Mouse (Mus musculus) heart, adult 2 months (tissue): ENCODE results near the gene Pvr. TPM values are rescaled to one million over a fixed set of nuclear protein-coding genes. Genes with fewer than 3 reads are reported as not detected.

Experiments used
- DNase-seq, 2 experiments: peaks; one replicate each; pipeline ENCODE4 v3.0.0; 2021
- H3K27ac ChIP-seq: fragments of 200-600 bp; 2 replicates; pipeline ENCODE4 v1.8.1; 2022
- H3K27me3 ChIP-seq: fragments of 200-500 bp; 2 replicates; pipeline ENCODE4 v1.6.1; 2012; ENCODE audit warnings: mild to moderate bottlenecking, low read length, inconsistent platforms, mixed read lengths; ENCODE audit not compliant: control insufficient read depth, insufficient read depth
- H3K36me3 ChIP-seq: fragments of 200-500 bp; 2 replicates; pipeline ENCODE4 v1.6.1; 2012; ENCODE audit warnings: low read length, inconsistent platforms; ENCODE audit not compliant: control insufficient read depth, insufficient read depth
- H3K4me1 ChIP-seq: fragments of 200-500 bp; 2 replicates; pipeline ENCODE4 v1.6.1; 2011; ENCODE audit warnings: low read length; ENCODE audit not compliant: control insufficient read depth, insufficient read depth
- H3K4me3 ChIP-seq: fragments of 200-600 bp; 2 replicates; pipeline ENCODE4 v1.8.1; 2022
- H3K79me2 ChIP-seq: fragments of 200-500 bp; replicated peaks from 2 replicates; pipeline ENCODE4 v1.6.1; 2012; ENCODE audit warnings: mild to moderate bottlenecking, inconsistent platforms, low read length, moderate library complexity, mixed read lengths; ENCODE audit not compliant: control insufficient read depth, insufficient read depth
- H3K9ac ChIP-seq: fragments of 200-500 bp; 2 replicates; pipeline ENCODE4 v1.6.1; 2012; ENCODE audit warnings: low read depth, mild to moderate bottlenecking, control low read depth, inconsistent platforms, low read length, mixed read lengths
- CTCF ChIP-seq: fragments of 200-600 bp; IDR thresholded peaks from 2 replicates; pipeline ENCODE4 v1.8.1; 2022; ENCODE audit warnings: antibody characterized with exemption, mild to moderate bottlenecking, moderate library complexity
- EP300 ChIP-seq: fragments of 200-500 bp; IDR thresholded peaks from 2 replicates; pipeline ENCODE4 v1.6.1; 2011; ENCODE audit warnings: low read depth, low read length, control low read depth; ENCODE audit not compliant: insufficient read depth
- POLR2A ChIP-seq: fragments of 200-500 bp; IDR thresholded peaks from 2 replicates; pipeline ENCODE4 v1.6.1; 2011; ENCODE audit warnings: mild to moderate bottlenecking, low read depth, low read length, control low read depth; ENCODE audit not compliant: insufficient read depth
- WGBS: fragments of 180-500 bp; shearing (Covaris S2); methylation state at CpG from one replicate; pipeline ENCODE4 v1.1.7; 2018; 5-methylcytosine and 5-hydroxymethylcytosine counted together
- intact Hi-C: fragments of 180-260 bp; cut with DNase I; formaldehyde crosslinking; loops from one replicate; pipeline ENCODE4 v1.15.1; 2025
- polyA plus RNA-seq: library from polyadenylated mRNA; depleted of rRNA; stranded (reverse); fragments of >200 nt; gene quantifications from 2 replicates; pipeline ENCODE4 v1.2.3, GENCODE M21; 2012; rRNA removed
- total RNA-seq, 2 experiments: library from RNA; stranded (reverse); gene quantifications; 2 replicates each; pipeline ENCODE4 v1.2.3; 2021

The Pvr gene
- total and polyA plus RNA-seq, 3 experiments = 18.1 to 24.5 (median 20.1) TPM

DNA sequence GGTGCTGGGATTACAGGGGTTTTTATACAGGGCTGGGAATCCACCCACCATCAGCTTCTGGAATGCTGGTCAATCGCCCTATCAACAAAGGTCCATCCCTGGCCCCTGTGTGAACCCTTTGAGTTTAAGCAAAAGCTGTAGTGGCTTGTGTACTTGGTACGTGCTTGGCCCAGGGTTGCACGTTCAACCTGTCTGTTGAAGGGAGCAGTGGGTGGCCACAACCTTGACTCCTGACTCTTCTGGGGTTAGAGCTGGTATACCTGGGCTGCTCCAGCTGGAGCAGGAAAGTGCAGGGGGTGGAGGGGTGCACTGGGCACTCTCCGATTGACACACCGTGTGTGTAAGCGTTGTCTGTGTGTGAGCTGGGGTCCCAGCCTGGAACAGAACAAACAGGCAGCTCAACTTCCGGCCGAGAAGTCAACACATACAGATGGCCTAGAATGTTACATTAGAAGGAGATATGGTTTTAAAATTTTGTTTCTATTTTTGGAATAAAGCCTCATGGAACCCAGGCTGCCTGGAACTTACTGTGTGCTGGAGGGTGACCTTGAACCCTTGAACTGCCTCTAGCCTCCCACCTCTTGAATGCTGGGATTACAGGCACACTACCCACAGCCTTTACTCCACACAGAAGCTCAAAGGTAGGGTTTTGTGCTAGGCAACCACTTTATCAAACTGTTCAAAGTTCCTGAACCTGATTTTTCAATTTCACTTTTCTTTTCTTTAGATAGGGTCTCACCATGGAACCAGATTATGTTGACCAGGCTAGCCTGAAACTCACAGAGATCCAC, 55.5 kb downstream of the Pvr start:
- TF ChIP-seq POLR2A = no peak
- TF ChIP-seq EP300 = no peak
- TF ChIP-seq CTCF = no peak
- WGBS = 65% methylated on average over 8 of the region's 8 CpGs
- DNase-seq = no peak
- no peaks in the 10 kb centered on the region for H3K27me3 ChIP-seq
- H3K36me3 ChIP-seq = no peaks in the 10 kb centered on the region
- H3K4me1 ChIP-seq = peaks cover 23% of the 10 kb centered on the region
- H3K9ac ChIP-seq = no peak overlapping the region
- no peak overlapping the region for H3K4me3 ChIP-seq
- no peaks in the 10 kb centered on the region for H3K79me2 ChIP-seq
- intact Hi-C loops = no loop called here
- H3K27ac ChIP-seq = peak overlapping the region; percentile 82

DNA sequence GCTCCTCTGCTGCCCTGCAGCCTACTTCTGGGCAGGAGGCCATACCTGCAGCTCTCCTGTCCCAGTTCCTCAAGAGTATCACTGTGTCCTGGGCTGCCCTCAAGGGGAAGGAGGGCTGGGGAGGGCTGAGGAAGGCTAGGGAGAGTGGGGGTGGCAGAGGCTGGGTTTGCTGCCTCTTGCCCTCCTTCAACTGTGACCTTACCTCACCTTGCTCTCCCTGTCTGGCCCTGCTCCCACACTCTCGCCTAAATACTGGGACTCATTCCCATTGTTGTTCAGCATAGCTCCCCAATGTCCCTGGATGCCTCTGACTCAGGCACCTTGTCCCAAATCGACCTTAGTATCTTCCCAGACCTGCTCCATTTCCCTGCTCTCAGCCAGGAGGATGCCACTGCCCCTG, 56.7 kb downstream of the Pvr start:
- intact Hi-C loops = no loop called here
- no peaks in the 10 kb centered on the region for H3K27me3 ChIP-seq
- peaks cover 23% of the 10 kb centered on the region for H3K4me1 ChIP-seq
- H3K79me2 ChIP-seq = no peaks in the 10 kb centered on the region
- H3K27ac ChIP-seq = peak overlapping the region; percentile 82
- WGBS = 5% methylated on average over 2 of the region's 2 CpGs
- peak; percentile 59 to 65 for DNase-seq
- no peak overlapping the region for H3K4me3 ChIP-seq
- no peak for TF ChIP-seq CTCF
- TF ChIP-seq EP300 = peak; percentile 76; the same call in 1 of the 2 replicates
- H3K36me3 ChIP-seq = no peaks in the 10 kb centered on the region
- no peak overlapping the region for H3K9ac ChIP-seq

DNA sequence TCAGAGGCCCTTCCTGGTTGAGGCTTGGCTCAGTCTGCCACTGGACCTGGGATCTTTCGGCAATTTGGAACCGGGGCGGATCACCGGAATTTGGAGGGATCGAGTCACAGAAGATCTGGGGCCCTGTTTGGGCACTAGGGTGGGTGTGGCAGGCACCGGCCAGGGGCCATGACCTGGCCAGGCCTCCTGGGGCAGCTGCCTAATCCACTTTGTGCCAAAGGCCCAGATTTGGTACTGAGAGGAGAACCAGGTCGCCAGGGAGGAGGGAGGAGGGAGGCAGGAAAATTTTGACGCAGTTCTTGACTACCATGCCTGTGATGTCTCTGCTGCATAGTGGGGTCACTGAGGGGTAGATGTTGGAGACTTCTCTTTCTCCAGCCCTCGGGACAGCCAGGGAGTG, 59.8 kb downstream of the Pvr start, which contains the start of gene Ceacam16:
TSS of gene Ceacam16 (minus strand) at position 101 of the 400 bp plus-strand sequence.
- Histone ChIP-seq H3K79me2 (no peaks in the 10 kb centered on the region), H3K27me3 (no peaks in the 10 kb centered on the region), H3K9ac (no peak within 1 kb of the TSS), H3K4me1 (peaks cover 13% of the 10 kb centered on the region), H3K36me3 (no peaks in the 10 kb centered on the region), H3K27ac (no peak within 1 kb of the TSS), H3K4me3 (no peak within 1 kb of the TSS)
- DNase-seq = no peak
- WGBS = 90% methylated on average over 9 of the region's 9 CpGs
- intact Hi-C loops = no loop called here
- TF ChIP-seq POLR2A = no peak
- no peak for TF ChIP-seq CTCF
- no peak for TF ChIP-seq EP300

DNA sequence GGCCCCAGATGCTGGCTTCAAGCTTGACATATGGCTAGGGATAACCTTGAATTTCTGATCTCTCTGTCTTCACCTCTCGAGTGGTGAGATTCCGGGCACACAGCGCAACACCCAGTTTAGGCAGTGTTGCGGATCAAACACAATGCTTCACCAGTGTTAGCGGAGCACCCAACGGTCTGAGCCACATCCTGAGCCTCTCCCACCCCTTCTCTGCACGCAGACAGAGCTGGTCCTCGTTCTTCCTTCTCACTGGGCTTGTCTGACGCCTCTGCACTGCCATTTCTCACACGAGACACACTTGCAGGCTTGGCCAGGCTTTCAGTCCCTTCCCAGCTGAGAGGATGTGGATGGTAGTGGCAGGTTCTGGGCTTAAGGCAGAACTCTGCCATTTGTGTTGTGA, 61.2 kb downstream of the Pvr start:
- no peak overlapping the region for H3K4me3 ChIP-seq
- no peak overlapping the region for H3K9ac ChIP-seq
- 62% methylated on average over 10 of the region's 10 CpGs for WGBS
- H3K36me3 ChIP-seq = no peaks in the 10 kb centered on the region
- intact Hi-C loops = no loop called here
- no peaks in the 10 kb centered on the region for H3K27me3 ChIP-seq
- TF ChIP-seq EP300 = no peak
- no peak for TF ChIP-seq POLR2A
- no peak for TF ChIP-seq CTCF
- H3K79me2 ChIP-seq = no peaks in the 10 kb centered on the region
- DNase-seq = no peak
- peaks cover 5% of the 10 kb centered on the region; the same call in 1 of the 2 replicates for H3K4me1 ChIP-seq
- no peak overlapping the region for H3K27ac ChIP-seq

DNA sequence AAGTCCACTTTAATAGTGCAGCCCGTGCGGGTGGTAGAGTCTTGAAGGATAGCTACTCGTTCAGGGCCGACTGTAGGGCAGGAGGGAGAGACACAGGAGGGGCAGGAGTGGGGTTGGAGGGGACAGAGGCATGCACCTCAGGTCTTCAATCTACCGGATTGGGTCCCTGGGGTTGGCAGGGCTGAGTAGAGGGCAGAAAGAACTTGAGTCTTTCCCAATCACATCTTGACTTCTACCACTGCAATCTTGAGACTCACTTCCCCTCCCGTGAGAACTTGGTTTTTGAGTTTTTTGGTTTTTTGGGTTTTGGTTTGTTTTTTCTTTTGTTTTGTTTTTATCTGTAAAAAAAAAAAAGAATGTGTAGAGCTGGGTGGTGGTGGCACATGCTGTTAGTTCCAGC, 64.7 kb downstream of the Pvr start:
- intact Hi-C loops = no loop called here
- no peaks in the 10 kb centered on the region for H3K4me1 ChIP-seq
- TF ChIP-seq POLR2A = no peak
- no peak for TF ChIP-seq EP300
- no peak for TF ChIP-seq CTCF

DNA sequence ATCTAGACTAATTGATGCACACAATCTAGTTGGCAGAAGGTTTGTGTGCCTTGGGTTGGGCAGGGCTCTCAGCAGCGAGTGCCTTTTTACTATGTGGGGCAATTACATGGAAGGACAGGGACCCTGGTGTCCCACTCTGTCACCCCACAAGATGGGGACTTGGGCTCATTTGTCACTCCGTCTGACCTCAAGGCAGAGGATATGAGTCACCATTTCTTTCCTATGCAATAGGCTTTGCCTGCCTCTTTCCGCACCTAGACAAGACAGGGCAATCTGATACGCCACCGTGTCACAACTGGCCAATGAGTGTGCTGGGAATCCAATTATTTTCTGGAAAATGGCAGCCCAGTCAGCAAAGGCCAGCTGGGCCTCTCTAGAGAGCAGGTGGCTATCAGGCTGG, 65.3 kb downstream of the Pvr start:
- TF ChIP-seq CTCF (no peak), POLR2A (no peak), EP300 (no peak)
- 58% methylated on average over 5 of the region's 5 CpGs for WGBS
- H3K4me1 ChIP-seq = no peaks in the 10 kb centered on the region

More for the DNA sequence above, 64.7 kb downstream of the Pvr start:
- WGBS = 83% methylated on average over 6 of the region's 6 CpGs
- Histone ChIP-seq H3K4me3 (no peak overlapping the region), H3K9ac (no peak overlapping the region), H3K36me3 (no peaks in the 10 kb centered on the region), H3K79me2 (no peaks in the 10 kb centered on the region), H3K27me3 (peaks cover 3% of the 10 kb centered on the region; the same call in 1 of the 2 replicates), H3K27ac (no peak overlapping the region)
- DNase-seq = no peak

More for the DNA sequence above, 65.3 kb downstream of the Pvr start:
- Histone ChIP-seq H3K9ac (no peak overlapping the region), H3K36me3 (no peaks in the 10 kb centered on the region), H3K27ac (no peak overlapping the region), H3K4me3 (no peak overlapping the region), H3K79me2 (no peaks in the 10 kb centered on the region), H3K27me3 (peaks cover 3% of the 10 kb centered on the region; the same call in 1 of the 2 replicates)
- intact Hi-C loops = no loop called here
- no peak for DNase-seq

Other genes with a start within 250 kb of the Pvr start
- under 1 TPM in 1 of 2 experiments, not detected in 1; 0.47 TPM for gene Apoc2, start 243.2 kb downstream of the Pvr start, total RNA-seq
- gene Apoc2, start 243.2 kb downstream of the Pvr start, polyA plus RNA-seq = not detected in 2 replicates
- not detected for gene Gm44805, start 239.7 kb downstream of the Pvr start, total RNA-seq
- gene Gm44805, start 239.7 kb downstream of the Pvr start, polyA plus RNA-seq = not detected in 2 replicates
- gene Apoc4, start 239.7 kb downstream of the Pvr start, total RNA-seq = not detected
- gene Apoc4, start 239.7 kb downstream of the Pvr start, polyA plus RNA-seq = 0.82 TPM in 1 of 2 replicates, not detected in the other
- 1 to 10 TPM; 2.7 to 4.2 TPM for gene Apoc1, start 228.5 kb downstream of the Pvr start, total RNA-seq
- 3.1 and 7.2 TPM in 2 replicates for gene Apoc1, start 228.5 kb downstream of the Pvr start, polyA plus RNA-seq
- 100 to 1,000 TPM; 278 to 293 TPM for gene Apoe, start 222.0 kb downstream of the Pvr start, total RNA-seq
- 456 and 519 TPM in 2 replicates for gene Apoe, start 222.0 kb downstream of the Pvr start, polyA plus RNA-seq
- 10 to 100 TPM; 92.7 to 98.2 TPM for gene Tomm40, start 205.7 kb downstream of the Pvr start, total RNA-seq
- gene Tomm40, start 205.7 kb downstream of the Pvr start, polyA plus RNA-seq = 81.9 and 91.2 TPM in 2 replicates
- 10 to 100 TPM; 30.2 to 41.4 TPM for gene Nectin2, start 170.7 kb downstream of the Pvr start, total RNA-seq
- 29.4 and 30.7 TPM in 2 replicates for gene Nectin2, start 170.7 kb downstream of the Pvr start, polyA plus RNA-seq
- 100 to 1,000 TPM; 190 to 214 TPM for gene Bcam, start 150.1 kb downstream of the Pvr start, total RNA-seq
- 240 and 262 TPM in 2 replicates for gene Bcam, start 150.1 kb downstream of the Pvr start, polyA plus RNA-seq
- under 1 TPM; 0.63 to 0.77 TPM for gene Cblc, start 124.4 kb downstream of the Pvr start, total RNA-seq
- gene Cblc, start 124.4 kb downstream of the Pvr start, polyA plus RNA-seq = 0.41 and 1.2 TPM in 2 replicates
- gene Bcl3, start 98.4 kb downstream of the Pvr start, total RNA-seq = 1 to 10 TPM; 3.5 to 6.1 TPM
- gene Bcl3, start 98.4 kb downstream of the Pvr start, polyA plus RNA-seq = 11.9 and 14.0 TPM in 2 replicates
- not detected for gene Gm19345, start 69.2 kb downstream of the Pvr start, total RNA-seq
- not detected in 2 replicates for gene Gm19345, start 69.2 kb downstream of the Pvr start, polyA plus RNA-seq
- under 1 TPM in 1 of 2 experiments, not detected in 1; 0.14 TPM for gene Ceacam16, start 59.9 kb downstream of the Pvr start, total RNA-seq
- gene Ceacam16, start 59.9 kb downstream of the Pvr start, polyA plus RNA-seq = 0.35 and 0.66 TPM in 2 replicates
- gene Ceacam19, start 33.2 kb downstream of the Pvr start, total RNA-seq = not detected
- gene Ceacam19, start 33.2 kb downstream of the Pvr start, polyA plus RNA-seq = not detected in 2 replicates
- gene Igsf23, start 29.6 kb upstream of the Pvr start, total RNA-seq = 1 to 10 TPM; 1.9 to 2.9 TPM
- 8.6 and 9.9 TPM in 2 replicates for gene Igsf23, start 29.6 kb upstream of the Pvr start, polyA plus RNA-seq
- gene Ceacam20, start 44.3 kb upstream of the Pvr start, total RNA-seq = not detected
- gene Ceacam20, start 44.3 kb upstream of the Pvr start, polyA plus RNA-seq = not detected in 2 replicates
- not detected for gene Nlrp9b, start 70.3 kb upstream of the Pvr start, total RNA-seq
- gene Nlrp9b, start 70.3 kb upstream of the Pvr start, polyA plus RNA-seq = not detected in 2 replicates
- not detected for gene Vmn1r91, start 178.5 kb upstream of the Pvr start, total RNA-seq
- gene Vmn1r91, start 178.5 kb upstream of the Pvr start, polyA plus RNA-seq = not detected in 2 replicates
- gene Gm16442, start 201.4 kb upstream of the Pvr start, total RNA-seq = not detected
- gene Gm16442, start 201.4 kb upstream of the Pvr start, polyA plus RNA-seq = not detected in 2 replicates
- gene Vmn1r93, start 217.9 kb upstream of the Pvr start, total RNA-seq = not detected
- not detected in 2 replicates for gene Vmn1r93, start 217.9 kb upstream of the Pvr start, polyA plus RNA-seq
- not detected for gene Vmn1r94, start 247.2 kb upstream of the Pvr start, total RNA-seq
- gene Vmn1r94, start 247.2 kb upstream of the Pvr start, polyA plus RNA-seq = not detected in 2 replicates